Mouse (Mus musculus) brain, adult 2 months (tissue): ENCODE measurements around the gene Gmeb1.

Experiments
- DNase-seq: peaks from one replicate; pipeline ENCODE4 v3.0.0; 2011; ENCODE audit warnings: low read depth, low spot score

The Gmeb1 gene

GRCm38 (mm10) chr4:132274156-132274862 lies 12.9 kb upstream of the Gmeb1 start, which contains the start of gene Taf12:
Taf12 (plus strand) TSS chr4:132274375.
- DNase-seq: peak; percentile 97

- peak; percentile 16 for DNase-seq
Observed at GRCm38 (mm10) chr4:132273166-132273565, 11.8 kb upstream of the Gmeb1 start.

DNA sequence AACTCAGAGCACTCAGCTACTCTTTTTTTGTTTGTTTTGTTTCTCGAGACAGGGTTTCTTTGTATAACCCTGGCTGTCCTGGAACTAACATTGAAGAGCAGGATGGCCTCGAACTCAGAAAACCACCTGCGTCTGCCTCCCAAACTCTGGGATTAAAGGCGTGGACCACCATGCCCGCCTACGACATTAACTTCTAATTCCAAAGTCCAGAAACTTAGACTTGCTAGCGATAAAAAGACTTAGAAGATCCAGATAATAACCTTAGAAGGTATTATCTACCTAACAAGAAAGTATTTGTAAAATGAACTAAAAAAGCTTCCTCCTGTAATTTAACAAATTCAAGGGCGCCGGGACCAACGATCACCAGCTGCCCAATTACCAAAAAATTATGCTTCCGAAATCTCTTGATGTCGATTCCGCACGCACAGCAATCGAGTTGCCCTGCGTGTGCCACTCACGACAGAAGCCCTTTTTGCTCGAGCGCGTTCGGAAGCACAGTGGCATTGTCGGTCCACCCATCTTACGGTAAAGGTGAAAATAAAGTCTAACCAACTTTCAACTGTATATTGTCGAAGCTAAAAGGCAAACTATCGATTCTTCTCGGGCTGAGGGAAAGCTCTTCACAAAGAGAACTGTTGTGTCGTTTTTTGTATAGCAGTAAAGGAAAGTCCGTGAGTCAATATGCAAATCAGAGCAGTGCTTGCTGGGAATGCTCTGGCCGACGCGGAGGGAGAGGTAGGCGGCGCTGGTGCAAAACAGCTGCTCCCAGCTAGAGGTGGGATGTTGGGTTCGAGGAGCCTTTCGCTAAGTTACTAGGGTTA lies 8.5 kb upstream of the Gmeb1 start:
- DNase-seq: peak; percentile 97

GRCm38 (mm10) chr4:132268871-132269739 lies 7.7 kb upstream of the Gmeb1 start:
- DNase-seq: peak; percentile 73

- DNase-seq: peak; percentile 82
Observed at GRCm38 (mm10) chr4:132266835-132267349, 5.5 kb upstream of the Gmeb1 start.

DNA sequence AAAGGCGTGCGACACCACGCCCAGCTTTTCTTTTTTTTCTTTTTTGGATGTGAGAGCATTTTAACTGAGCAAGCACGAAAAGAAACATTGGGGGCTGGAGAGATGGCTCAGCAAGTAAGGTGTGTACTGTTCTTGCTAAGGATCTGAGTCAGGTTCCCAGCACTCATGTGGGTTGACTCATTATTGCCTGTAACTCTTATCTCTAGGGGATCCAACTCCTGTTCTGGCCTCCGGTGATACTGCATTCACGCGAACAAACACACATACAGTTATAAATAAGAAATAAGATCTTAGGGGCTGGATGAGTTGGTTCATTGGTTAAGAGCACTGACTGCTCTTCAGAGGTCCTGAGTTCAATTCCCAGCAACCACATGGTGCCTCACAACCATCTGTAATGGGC lies 1.9 kb upstream of the Gmeb1 start:
- DNase-seq: no peak

- no peak for DNase-seq
Observed at GRCm38 (mm10) chr4:132262358-132262616, 885 bp upstream of the Gmeb1 start.

DNA sequence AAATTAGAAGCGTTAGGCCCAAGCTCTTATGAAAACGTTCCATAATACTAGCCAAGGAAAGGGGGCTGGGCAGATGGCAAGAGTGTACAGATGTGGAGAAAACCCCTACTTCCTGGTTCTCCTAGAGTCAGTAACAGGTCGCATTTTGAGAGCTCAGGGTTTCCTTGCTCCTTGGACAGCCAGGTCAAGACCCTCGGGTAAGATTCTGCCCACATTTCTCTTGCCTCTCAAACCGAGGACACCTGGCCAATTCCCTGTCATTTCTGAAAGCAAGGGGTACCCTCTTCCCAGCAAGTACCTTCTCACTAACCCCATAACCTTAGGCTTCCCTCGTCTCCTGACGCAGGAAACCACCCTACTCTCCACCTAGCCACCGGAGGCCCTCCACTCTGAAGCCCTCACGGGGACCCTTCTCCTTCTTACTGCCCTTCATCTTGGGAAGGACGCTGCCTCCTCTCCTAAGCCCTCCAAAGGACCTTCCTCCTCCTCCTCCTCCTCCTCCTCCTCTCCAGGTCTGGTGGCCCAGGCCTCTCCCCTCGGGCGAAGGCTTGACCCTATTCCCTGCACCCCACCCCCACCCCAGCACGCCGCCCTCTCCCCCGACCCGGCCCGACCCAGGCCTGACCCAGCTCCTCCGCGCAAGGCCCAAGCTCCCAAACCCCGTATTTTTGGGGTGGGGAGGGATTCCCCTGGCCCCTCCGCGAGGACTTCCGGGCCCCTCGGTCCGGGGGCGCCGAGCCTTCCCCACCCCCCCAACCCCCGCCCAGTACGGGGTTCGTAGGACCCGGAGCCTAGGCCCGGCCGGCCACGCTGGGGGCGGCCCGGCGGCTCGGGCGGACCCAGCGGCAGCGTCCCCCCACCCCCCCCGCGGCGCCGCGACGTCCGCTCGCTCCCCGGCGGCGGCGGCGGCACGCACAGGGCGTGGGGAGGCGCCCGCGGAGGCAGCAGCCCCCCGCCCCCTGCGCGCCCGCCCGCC lies 710 bp downstream of the Gmeb1 start:
- peak; percentile 71 for DNase-seq

DNA sequence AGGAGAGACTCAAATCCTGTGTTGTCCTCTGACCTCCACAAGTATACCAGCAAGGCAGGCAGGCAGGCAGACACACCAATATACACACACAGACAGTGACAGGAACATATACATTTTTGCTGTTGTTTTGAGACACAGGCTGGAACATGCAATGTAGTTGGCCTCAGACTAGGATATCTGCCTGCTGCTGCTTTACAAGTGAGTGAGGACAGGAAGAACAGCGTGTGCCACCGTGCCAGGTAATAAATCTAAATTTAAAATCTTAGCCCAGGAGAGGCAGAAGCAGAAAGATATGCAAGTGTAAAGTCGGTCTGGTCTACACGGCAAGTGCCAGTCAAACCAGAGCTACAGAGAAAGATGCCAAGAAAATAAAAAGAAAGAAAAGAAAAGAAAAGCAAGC lies 2.2 kb downstream of the Gmeb1 start:
- DNase-seq: no peak

GRCm38 (mm10) chr4:132256384-132256783 lies 5.0 kb downstream of the Gmeb1 start:
- no peak for DNase-seq

DNA sequence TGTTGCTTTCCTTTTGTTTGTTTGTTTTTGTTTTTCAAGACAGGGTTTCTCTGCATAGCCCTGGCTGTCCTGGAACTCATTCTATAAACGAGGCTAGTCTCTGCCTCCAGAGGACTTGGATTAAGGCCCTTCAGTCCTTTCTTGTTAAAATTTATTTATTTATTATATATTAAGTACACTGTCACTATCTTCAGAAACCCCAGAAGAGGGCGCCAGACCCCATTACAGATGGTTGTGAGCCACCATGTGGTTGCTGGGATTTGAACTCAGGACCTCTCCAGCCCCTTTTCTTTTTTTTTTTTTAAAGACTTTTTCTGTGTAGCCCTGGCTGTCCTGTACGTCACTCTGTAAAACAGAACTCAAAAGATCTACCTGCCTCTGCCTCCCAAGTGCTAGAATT lies 6.4 kb downstream of the Gmeb1 start:
- DNase-seq: no peak

DNA sequence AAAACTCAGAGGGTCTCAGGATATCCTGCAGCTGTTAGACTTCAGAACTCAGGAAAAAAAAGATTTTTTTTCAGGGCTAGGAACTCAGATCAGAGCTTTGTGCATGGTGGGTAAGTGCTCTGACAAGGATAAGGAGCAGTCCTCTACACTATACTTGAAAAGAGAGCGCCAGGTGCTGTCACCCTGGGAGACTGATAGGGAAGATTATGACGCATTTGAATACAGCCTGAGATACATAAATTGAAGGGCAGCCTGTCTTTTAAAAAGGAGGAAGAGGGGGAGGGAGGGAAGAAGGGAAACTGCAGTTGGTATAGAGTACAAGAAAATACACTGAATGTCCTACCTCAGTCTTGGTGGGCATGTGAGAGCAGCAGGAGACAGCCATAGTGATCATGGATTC lies 7.8 kb downstream of the Gmeb1 start:
- DNase-seq: peak; percentile 38

GRCm38 (mm10) chr4:132253128-132253527 lies 8.3 kb downstream of the Gmeb1 start:
- no peak for DNase-seq

GRCm38 (mm10) chr4:132251596-132251995 lies 9.8 kb downstream of the Gmeb1 start:
- DNase-seq: no peak

DNA sequence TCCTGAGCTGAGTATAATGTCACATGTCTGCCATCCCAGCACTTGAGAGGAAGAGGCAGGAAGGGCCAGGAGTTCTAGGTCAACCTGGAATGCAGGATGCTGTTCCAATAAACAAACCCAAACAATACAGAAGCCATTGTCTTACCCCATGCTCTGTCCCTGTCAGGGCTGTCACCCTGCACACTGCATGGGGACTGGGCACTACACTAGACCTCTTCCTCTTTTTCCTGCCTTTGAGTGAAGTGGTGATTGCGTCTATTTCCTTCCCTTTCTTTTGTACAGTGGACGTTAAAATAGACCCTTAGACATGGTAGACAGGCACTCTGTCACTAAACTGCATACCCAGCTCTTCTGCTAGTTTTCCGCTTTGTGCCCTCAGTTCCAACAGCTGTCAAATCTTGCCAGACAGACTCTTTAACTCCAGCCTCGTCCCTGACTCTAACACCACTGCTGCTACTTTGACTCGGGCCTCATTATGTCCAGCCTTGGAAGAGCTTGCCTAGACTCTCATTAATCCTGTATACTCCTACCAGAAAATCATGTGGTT lies 13.9 kb downstream of the Gmeb1 start:
- DNase-seq: peak; percentile 37

GRCm38 (mm10) chr4:132245643-132246042 lies 15.8 kb downstream of the Gmeb1 start:
- DNase-seq: no peak

GRCm38 (mm10) chr4:132241208-132241607 lies 20.2 kb downstream of the Gmeb1 start:
- no peak for DNase-seq

DNA sequence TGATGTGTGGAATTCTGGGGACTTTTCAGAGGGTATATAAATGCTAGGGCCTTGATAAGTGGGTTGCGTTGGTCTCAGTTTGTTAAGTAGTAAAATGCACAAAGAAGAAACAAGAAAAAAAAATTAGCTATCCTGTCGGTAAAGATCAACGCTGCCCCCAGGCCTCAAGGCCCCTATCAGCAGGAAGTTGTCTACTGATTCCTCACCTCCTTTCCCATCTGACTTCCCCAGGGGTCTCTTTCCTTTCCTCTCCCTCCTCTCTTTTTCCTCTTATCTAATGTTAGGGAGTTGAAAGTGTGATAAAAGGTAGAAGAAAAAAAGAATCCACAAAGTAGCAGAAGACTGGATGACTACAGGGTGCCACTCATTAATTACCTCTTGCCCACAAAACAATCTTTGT lies 21.0 kb downstream of the Gmeb1 start:
- no peak for DNase-seq

- no peak for DNase-seq
Observed at GRCm38 (mm10) chr4:132238356-132238755, 23.0 kb downstream of the Gmeb1 start.

DNA sequence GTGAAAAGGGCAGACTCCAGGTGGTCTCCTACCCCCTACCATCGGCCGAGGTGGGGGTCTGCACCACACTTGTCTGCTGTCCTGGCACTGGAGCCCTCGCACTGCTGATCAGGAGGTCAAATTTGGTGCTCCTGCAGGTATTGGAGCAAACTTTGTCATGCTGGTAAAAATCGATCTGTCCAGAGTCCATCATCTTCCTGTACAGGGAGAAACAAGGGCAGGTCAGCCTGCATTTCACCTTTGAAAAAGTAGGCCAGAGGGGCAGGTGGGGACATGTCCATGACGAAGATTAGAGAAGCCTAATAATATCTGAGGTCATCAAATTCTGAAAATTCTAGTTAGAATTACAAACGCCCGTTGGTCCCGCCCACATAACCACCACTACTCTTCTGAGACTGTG lies 26.7 kb downstream of the Gmeb1 start:
- no peak for DNase-seq

DNA sequence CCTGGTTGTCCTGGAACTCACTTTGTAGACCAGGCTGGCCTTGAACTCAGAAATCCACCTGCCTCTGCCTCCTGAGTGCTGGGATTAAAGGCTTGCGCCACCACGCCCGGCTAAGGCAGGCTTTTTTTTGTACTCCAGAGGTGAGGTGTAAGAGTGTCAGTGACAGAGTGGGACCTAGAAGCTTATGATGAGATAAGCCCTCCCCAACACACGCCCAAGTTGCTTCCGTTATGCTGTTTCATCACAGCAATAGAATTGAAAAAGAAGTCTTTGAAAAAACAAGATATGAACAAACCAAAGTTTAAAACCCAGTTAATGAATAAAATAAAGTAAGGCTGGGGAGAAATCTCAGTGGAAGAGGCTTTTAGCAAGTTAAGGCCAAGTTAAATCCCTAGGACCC lies 31.0 kb downstream of the Gmeb1 start:
- DNase-seq: no peak
